Mouse (Mus musculus): Measurements from ENCODE around the gene Arpin. TPM values are rescaled to one million over a fixed set of nuclear protein-coding genes. Genes with fewer than 3 reads are reported as not detected.

Gene Arpin
- polyA plus RNA-seq, 1 experiment, result not detected

DNA sequence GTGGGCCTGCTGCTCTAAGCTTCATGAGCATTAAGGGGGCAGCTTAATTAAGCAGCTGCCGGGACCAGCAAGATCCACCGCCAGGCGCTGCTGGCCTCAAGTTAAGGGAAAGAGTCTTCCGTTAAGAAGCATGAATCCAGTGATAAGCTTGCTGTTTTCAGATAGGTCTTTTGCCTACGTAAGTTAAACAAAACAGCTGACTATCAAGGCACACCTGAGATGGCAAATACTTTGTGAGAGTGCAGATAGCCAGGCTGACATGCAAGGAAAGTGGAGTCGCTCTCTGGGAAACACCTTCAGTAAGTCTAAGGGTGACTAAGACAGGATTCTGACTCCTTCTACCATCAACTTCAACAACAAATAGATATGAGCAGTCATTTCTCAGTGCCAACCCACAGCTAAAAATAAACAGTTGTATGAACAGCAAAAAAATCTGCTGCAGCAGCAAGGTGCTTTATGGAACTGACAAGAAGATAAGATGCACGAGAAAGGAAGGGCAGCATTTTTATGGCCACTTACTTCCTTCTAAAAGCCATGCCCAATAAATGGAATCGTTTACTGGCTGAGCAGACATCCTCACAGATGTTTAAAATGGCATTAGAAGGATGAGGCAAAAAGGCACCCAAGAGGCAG is 31.9 kb downstream of the Arpin start:
- WGBS, result 93% methylated on average over 8 of the region's 8 CpGs
- no peak overlapping the region for H3K4me3 ChIP-seq (ENCODE audit: insufficient read depth, low read depth, low read length)
- TF ChIP-seq POLR2A (IDR thresholded peaks at IDR 0.05; ENCODE audit: insufficient read depth, low read depth, low read length) (no peak), CTCF (IDR thresholded peaks at IDR 0.05; ENCODE audit: insufficient read depth, low read depth, low read length) (no peak)
- H3K27ac ChIP-seq (ENCODE audit: insufficient read depth, low read depth, low read length), result no peak overlapping the region
- H3K4me1 ChIP-seq (ENCODE audit: control insufficient read depth, insufficient read depth, low read length), result no peaks in the 10 kb centered on the region

- H3K4me1 ChIP-seq (ENCODE audit: control insufficient read depth, insufficient read depth, low read length), result no peaks in the 10 kb centered on the region
- TF ChIP-seq POLR2A (IDR thresholded peaks at IDR 0.05; ENCODE audit: insufficient read depth, low read depth, low read length) (no peak), CTCF (IDR thresholded peaks at IDR 0.05; ENCODE audit: insufficient read depth, low read depth, low read length) (no peak)
- H3K27ac ChIP-seq (ENCODE audit: insufficient read depth, low read depth, low read length), result no peak overlapping the region
- WGBS, result 97% methylated on average over 6 of the region's 6 CpGs
- H3K4me3 ChIP-seq (ENCODE audit: insufficient read depth, low read depth, low read length), result no peak overlapping the region
Measured at GRCm38 (mm10) chr7:79900753-79901152, 34.4 kb downstream of the Arpin start.

DNA sequence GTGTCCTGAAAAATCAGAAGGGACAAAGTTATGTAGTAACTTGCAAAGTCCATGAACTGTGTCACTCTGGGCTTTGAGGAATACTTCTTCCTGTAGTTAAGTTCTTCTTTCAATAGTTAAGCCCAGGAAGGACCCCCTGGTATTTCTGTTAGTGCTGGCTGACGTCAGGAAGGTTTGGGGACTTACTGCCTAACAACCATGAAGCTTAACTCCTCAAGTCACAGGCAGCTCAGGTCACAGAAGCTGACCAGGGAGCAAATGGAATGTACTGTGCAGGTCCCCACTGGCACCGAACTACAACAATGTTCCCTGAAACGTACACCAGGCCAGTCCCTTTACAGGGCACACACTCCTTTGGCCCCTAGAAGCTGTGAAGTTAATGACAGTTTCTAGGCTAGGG is 39.9 kb downstream of the Arpin start:
- TF ChIP-seq POLR2A (IDR thresholded peaks at IDR 0.05; ENCODE audit: insufficient read depth, low read depth, low read length) (no peak), CTCF (IDR thresholded peaks at IDR 0.05; ENCODE audit: insufficient read depth, low read depth, low read length) (no peak)
- 88% methylated on average over 3 of the region's 3 CpGs for WGBS

GRCm38 (mm10) chr7:79894790-79895189 is 40.4 kb downstream of the Arpin start:
- Histone ChIP-seq H3K4me3 (ENCODE audit: insufficient read depth, low read depth, low read length) (no peak overlapping the region), H3K27ac (ENCODE audit: insufficient read depth, low read depth, low read length) (no peak overlapping the region), H3K4me1 (ENCODE audit: control insufficient read depth, insufficient read depth, low read length) (no peaks in the 10 kb centered on the region)
- TF ChIP-seq CTCF (IDR thresholded peaks at IDR 0.05; ENCODE audit: insufficient read depth, low read depth, low read length), result no peak
- TF ChIP-seq POLR2A (IDR thresholded peaks at IDR 0.05; ENCODE audit: insufficient read depth, low read depth, low read length), result no peak
- 93% methylated on average over 1 of the region's 1 CpGs for WGBS

More for the DNA sequence above, 39.9 kb downstream of the Arpin start:
- H3K4me3 ChIP-seq (ENCODE audit: insufficient read depth, low read depth, low read length), result no peak overlapping the region
- H3K4me1 ChIP-seq (ENCODE audit: control insufficient read depth, insufficient read depth, low read length), result no peaks in the 10 kb centered on the region
- H3K27ac ChIP-seq (ENCODE audit: insufficient read depth, low read depth, low read length), result no peak overlapping the region

GRCm38 (mm10) chr7:79892576-79893428 is 42.4 kb downstream of the Arpin start:
- no peak for TF ChIP-seq POLR2A (IDR thresholded peaks at IDR 0.05; ENCODE audit: insufficient read depth, low read depth, low read length)
- TF ChIP-seq CTCF (IDR thresholded peaks at IDR 0.05; ENCODE audit: insufficient read depth, low read depth, low read length), result no peak
- Histone ChIP-seq H3K27ac (ENCODE audit: insufficient read depth, low read depth, low read length) (no peak overlapping the region), H3K4me1 (ENCODE audit: control insufficient read depth, insufficient read depth, low read length) (peaks cover 3% of the 10 kb centered on the region; the same call in 1 of the 2 replicates), H3K4me3 (ENCODE audit: insufficient read depth, low read depth, low read length) (no peak overlapping the region)
- 93% methylated on average over 6 of the region's 6 CpGs for WGBS

DNA sequence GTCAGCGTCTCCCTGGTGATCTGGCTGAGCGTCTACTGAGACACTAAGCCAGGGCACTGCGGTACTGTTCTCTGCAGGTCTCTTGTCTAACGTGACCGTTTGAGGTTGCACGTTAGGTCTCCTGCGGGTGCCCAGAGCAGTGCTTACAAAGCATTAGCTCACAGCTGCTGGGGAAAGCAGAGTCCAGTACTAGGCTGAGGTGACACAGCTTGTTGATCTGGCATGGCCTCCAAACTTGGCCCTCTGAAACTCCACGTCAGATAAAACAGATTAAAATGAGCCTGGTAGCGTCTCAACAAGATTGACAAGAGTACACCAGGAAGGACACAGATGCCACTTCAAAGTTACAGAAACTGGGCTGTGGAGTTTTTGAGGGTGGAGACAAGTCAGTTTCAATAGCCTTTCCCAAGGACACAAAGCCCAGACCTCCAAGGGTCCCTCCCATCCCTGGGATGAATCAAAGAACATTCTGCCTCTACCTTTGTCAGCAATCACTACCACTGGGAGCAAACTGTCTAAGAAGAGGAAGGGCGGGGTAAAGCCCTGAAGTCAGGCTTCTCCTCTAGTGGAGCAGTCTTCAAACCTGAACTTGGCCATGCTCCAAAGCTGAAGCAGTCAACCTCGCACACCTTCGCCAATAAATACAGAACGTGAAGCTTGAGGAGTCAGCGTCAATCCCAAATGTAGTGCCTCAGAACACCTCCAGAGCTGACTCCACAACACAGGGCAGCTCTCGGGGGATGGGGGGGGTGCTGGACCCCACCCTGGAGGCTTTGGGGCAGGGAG is 44.5 kb downstream of the Arpin start:
- H3K4me3 ChIP-seq (ENCODE audit: insufficient read depth, low read depth, low read length), result no peak overlapping the region
- no peak overlapping the region for H3K27ac ChIP-seq (ENCODE audit: insufficient read depth, low read depth, low read length)
- TF ChIP-seq CTCF (IDR thresholded peaks at IDR 0.05; ENCODE audit: insufficient read depth, low read depth, low read length), result no peak
- no peak for TF ChIP-seq POLR2A (IDR thresholded peaks at IDR 0.05; ENCODE audit: insufficient read depth, low read depth, low read length)
- peaks cover 6% of the 10 kb centered on the region for H3K4me1 ChIP-seq (ENCODE audit: control insufficient read depth, insufficient read depth, low read length)
- WGBS, result 88% methylated on average over 15 of the region's 15 CpGs

DNA sequence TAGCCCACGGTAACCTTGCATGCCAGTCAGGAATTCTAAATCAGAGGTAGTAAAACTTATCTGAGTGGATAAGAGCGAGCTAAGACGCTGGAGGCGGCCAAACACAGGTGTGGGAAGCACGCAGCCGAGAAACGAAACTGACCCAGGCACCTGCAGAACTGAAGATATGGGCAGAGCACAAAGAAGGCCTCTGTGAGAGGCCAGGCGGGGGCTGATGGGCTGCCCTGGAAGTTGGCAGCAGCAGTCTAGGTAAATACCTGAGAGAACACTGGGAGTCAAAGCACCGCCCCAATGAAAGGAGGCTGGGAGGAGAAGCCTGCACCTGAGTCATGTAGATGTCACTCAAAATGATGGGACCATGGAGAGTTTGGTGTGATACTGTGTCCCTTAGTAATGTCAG is 46.6 kb downstream of the Arpin start:
- Histone ChIP-seq H3K27ac (ENCODE audit: insufficient read depth, low read depth, low read length) (no peak overlapping the region), H3K4me3 (ENCODE audit: insufficient read depth, low read depth, low read length) (no peak overlapping the region), H3K4me1 (ENCODE audit: control insufficient read depth, insufficient read depth, low read length) (peaks cover 6% of the 10 kb centered on the region)
- WGBS, result 95% methylated on average over 9 of the region's 9 CpGs
- TF ChIP-seq CTCF (IDR thresholded peaks at IDR 0.05; ENCODE audit: insufficient read depth, low read depth, low read length) (no peak), POLR2A (IDR thresholded peaks at IDR 0.05; ENCODE audit: insufficient read depth, low read depth, low read length) (no peak)

DNA sequence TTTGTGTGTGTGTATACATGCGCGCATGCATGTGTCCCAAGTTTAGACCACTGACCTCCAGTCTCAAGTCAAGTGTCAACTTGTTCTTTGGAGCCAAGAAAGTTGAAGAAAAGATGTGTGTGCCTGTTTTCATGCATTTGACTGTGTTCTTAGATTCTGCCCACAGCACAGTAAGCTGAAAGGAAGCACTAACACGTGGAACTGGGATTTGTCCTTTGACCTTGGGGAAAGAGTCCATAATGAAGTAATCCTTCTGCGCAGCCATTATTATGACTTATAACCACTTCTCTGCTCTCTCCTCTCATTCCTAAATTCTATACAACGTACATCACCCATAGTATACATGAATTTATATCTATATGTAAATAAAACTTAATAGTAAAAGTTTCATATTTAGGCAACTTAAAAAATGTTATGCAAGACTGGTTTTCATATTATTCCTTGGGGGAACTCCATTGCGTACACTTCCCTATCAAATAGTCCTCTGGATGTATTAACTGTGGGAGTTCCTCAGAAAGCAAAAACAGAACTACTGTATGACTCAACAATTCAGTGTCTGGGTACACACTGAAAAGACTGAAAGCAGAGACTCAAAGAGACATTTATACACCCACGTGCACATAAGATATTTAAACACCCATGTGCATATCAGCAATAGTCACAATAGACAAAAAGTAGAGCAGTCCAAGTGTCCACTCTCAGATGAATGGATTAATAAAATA is 51.4 kb downstream of the Arpin start:
- TF ChIP-seq CTCF (IDR thresholded peaks at IDR 0.05; ENCODE audit: insufficient read depth, low read depth, low read length) (no peak), POLR2A (IDR thresholded peaks at IDR 0.05; ENCODE audit: insufficient read depth, low read depth, low read length) (no peak)
- H3K4me3 ChIP-seq (ENCODE audit: insufficient read depth, low read depth, low read length), result no peak overlapping the region
- WGBS, result 87% methylated on average over 7 of the region's 7 CpGs
- no peak overlapping the region for H3K27ac ChIP-seq (ENCODE audit: insufficient read depth, low read depth, low read length)
- peaks cover 6% of the 10 kb centered on the region for H3K4me1 ChIP-seq (ENCODE audit: control insufficient read depth, insufficient read depth, low read length)
